8 mouse cellular contexts compared by ENCODE assay signal in genomic region chr11:94716754-94717153, GRCm38 (mm10). TPM values are rescaled to one million over a fixed set of nuclear protein-coding genes. Genes with fewer than 3 reads are reported as not detected.
DNase-seq lines count a peak whose midpoint lies in the region; ATAC-seq and TF ChIP-seq lines count a peak whose summit lies in the region.

No protein-coding gene starts in this region.

- peak overlapping the region; percentile 30; the same call in 1 of the 2 replicates for H3K4me2 ChIP-seq in lung, embryonic 15.5 days

- peak; percentile 72 for TF ChIP-seq CTCF in layer of hippocampus, adult 2 months (conservative IDR thresholded peaks at IDR 0.05)
- TF ChIP-seq CTCF in bone marrow macrophage, adult 2 months (IDR thresholded peaks at IDR 0.05; ENCODE audit: low read depth, low read length), result peak; percentile 27; the same call in 1 of the 2 replicates

- DNase-seq in layer of hippocampus, adult 2 months (ENCODE audit: low spot score in 2 of 2), result peak in 1 of 2 experiments; percentile 37
- DNase-seq in layer of hippocampus, postnatal 36 days, result no peak
- peak; percentile 18 to 20 for DNase-seq in gastrocnemius, postnatal 36 days
- DNase-seq in kidney, adult 18-20 months, result peak; percentile 42
- peak; percentile 92 for DNase-seq in retina, postnatal 1 day
- no peak for DNase-seq in urinary bladder, postnatal 10 days (ENCODE audit: low spot score)

- intact Hi-C loops in gastrocnemius, postnatal 36 days (cut with DNase I), result no loop called here

- no peaks in the 10 kb centered on the region for H3K9me3 ChIP-seq in lung, embryonic 15.5 days

- no peak for TF ChIP-seq POLR2A in bone marrow macrophage, adult 2 months (IDR thresholded peaks at IDR 0.05; ENCODE audit: borderline replicate concordance, low read depth, low read length)

- no peak overlapping the region for H3K9ac ChIP-seq in lung, embryonic 15.5 days

- H3K4me3 ChIP-seq in layer of hippocampus, adult 2 months, result no peak overlapping the region
- no peak overlapping the region for H3K4me3 ChIP-seq in bone marrow macrophage, adult 2 months (ENCODE audit: insufficient read depth, low read length)
- no peak overlapping the region for H3K4me3 ChIP-seq in lung, embryonic 15.5 days

- H3K27me3 ChIP-seq in lung, embryonic 15.5 days, result peaks cover 7% of the 10 kb centered on the region; the same call in 1 of the 2 replicates

- peaks cover 16% of the 10 kb centered on the region for H3K4me1 ChIP-seq in bone marrow macrophage, adult 2 months (ENCODE audit: control insufficient read depth, insufficient read depth, low read length)
- H3K4me1 ChIP-seq in lung, embryonic 15.5 days, result peaks cover 17% of the 10 kb centered on the region

- H3K27ac ChIP-seq in layer of hippocampus, adult 2 months, result no peak overlapping the region
- H3K27ac ChIP-seq in bone marrow macrophage, adult 2 months (ENCODE audit: insufficient read depth, low read depth, low read length), result no peak overlapping the region
- no peak overlapping the region for H3K27ac ChIP-seq in lung, embryonic 15.5 days

- H3K36me3 ChIP-seq in lung, embryonic 15.5 days, result no peaks in the 10 kb centered on the region

- peak; percentile 12; the same call in 1 of the 2 replicates for ATAC-seq in lung, embryonic 15.5 days (ENCODE audit: borderline replicate concordance, extremely low read depth, low FRiP score, low TSS enrichment)

- 9% methylated on average over 9 of the region's 9 CpGs for WGBS in lung, embryonic 15.5 days

RNA-seq across cellular contexts. Expression of gene Gm11541, which starts 12.5 kb away (rescaled TPM):
- not detected for total RNA-seq in layer of hippocampus, adult 2 months (2021)
- not detected for total RNA-seq in layer of hippocampus, postnatal 36 days (2021)
- not detected in 2 replicates for polyA plus RNA-seq in bone marrow macrophage, adult 2 months (2012; ENCODE audit: insufficient read depth, insufficient read length, missing spikeins)
- total RNA-seq in gastrocnemius, postnatal 36 days (2021), result not detected
- 0.98 and 1.3 TPM in 2 replicates for polyA plus RNA-seq in lung, embryonic 15.5 days (2015; fragmentation: Nextera tagmentation; extraction: Ambion mirVana)

RNA-seq across cellular contexts. Expression of gene Cdc34b, which starts 24.8 kb away (rescaled TPM):
- total RNA-seq in layer of hippocampus, adult 2 months (2021), result not detected
- total RNA-seq in layer of hippocampus, postnatal 36 days (2021), result under 1 TPM in 1 of 2 experiments, not detected in 1; 0.53 TPM
- polyA plus RNA-seq in bone marrow macrophage, adult 2 months (2012; ENCODE audit: insufficient read depth, insufficient read length, missing spikeins), result not detected in 2 replicates
- under 1 TPM; 0.77 to 0.79 TPM for total RNA-seq in gastrocnemius, postnatal 36 days (2021)
- 0.25 TPM in 1 of 2 replicates, not detected in the other for polyA plus RNA-seq in lung, embryonic 15.5 days (2015; fragmentation: Nextera tagmentation; extraction: Ambion mirVana)

RNA-seq across cellular contexts. Expression of gene Xylt2, which starts 39.4 kb away (rescaled TPM):
- 10 to 100 TPM; 25.5 to 27.7 TPM for total RNA-seq in layer of hippocampus, adult 2 months (2021)
- 10 to 100 TPM; 23.0 to 26.1 TPM for total RNA-seq in layer of hippocampus, postnatal 36 days (2021)
- 186 and 188 TPM in 2 replicates for polyA plus RNA-seq in bone marrow macrophage, adult 2 months (2012; ENCODE audit: insufficient read depth, insufficient read length, missing spikeins)
- 1 to 10 TPM; 3.2 to 4.5 TPM for total RNA-seq in gastrocnemius, postnatal 36 days (2021)
- 23.2 and 23.4 TPM in 2 replicates for polyA plus RNA-seq in lung, embryonic 15.5 days (2015; fragmentation: Nextera tagmentation; extraction: Ambion mirVana)

Comparison
In these comparisons a context has a peak if more than half of its experiments do, and no peak if none do; other contexts are left out.
1. DNase-seq: peak in gastrocnemius, postnatal 36 days (2 of 2), kidney, adult 18-20 months (single experiment) and retina, postnatal 1 day (single experiment); none in layer of hippocampus, postnatal 36 days (0 of 2) and urinary bladder, postnatal 10 days (single experiment).
2. RNA of gene Xylt2, which starts 39.4 kb away (total RNA-seq): 25.5 to 27.7 TPM in layer of hippocampus, adult 2 months and 23.0 to 26.1 TPM in layer of hippocampus, postnatal 36 days; 3.2 to 4.5 TPM in gastrocnemius, postnatal 36 days; every median in the first group is over 4 times any median in the second.